Mouse (Mus musculus) heart, adult 9 months (tissue): ENCODE results near the gene Tmem69.

Experiments used
- DNase-seq, 2 experiments: peaks; one replicate each; pipeline ENCODE4 v3.0.0; 2022; ENCODE audit warnings: low spot score in 2 of 2

Gene Tmem69

DNA sequence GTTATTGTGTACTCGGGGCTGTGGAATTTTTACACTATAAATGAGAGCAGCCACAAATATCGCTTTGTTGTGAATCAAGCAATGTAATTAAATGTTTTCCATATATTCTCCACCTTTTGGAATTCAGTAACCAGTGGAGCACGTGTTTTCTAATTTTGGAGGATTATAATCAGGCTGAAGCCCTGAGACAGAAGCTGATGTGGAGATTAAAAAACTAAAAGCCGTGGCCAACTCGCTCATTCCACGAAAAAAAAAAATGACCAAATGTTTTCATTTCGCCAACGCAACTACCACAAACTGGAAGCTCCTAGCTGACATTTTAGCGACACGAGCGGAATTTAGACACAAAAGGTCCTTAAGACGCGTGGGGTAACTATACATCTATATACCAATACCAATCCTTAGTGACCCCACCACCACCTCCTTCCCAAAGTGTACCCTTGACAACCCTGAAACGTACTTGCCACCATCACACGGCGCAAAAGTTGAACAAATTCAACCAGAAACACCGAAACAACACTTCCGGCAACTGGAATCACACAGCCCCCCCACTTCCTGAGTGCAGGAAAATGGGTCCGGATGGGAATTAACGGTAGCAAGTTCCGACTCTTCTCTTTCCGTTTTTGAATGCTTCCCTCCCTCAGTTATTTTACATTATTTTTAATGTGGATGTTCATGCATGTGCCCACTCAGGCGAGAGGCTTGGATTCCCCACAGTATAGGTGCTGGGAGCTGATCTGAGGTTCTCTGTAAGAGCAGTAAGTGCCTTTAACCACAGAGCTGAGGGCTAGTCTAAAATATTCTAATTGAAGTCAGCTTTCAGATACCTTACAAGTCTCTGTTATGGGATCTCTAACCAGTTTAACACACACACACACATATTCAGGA is at the start of gene Tmem69:
Gene Tmem69 (minus strand): TSS at position 524 of the 888 bp plus-strand sequence.
- peak; percentile 58 to 78 for DNase-seq

DNA sequence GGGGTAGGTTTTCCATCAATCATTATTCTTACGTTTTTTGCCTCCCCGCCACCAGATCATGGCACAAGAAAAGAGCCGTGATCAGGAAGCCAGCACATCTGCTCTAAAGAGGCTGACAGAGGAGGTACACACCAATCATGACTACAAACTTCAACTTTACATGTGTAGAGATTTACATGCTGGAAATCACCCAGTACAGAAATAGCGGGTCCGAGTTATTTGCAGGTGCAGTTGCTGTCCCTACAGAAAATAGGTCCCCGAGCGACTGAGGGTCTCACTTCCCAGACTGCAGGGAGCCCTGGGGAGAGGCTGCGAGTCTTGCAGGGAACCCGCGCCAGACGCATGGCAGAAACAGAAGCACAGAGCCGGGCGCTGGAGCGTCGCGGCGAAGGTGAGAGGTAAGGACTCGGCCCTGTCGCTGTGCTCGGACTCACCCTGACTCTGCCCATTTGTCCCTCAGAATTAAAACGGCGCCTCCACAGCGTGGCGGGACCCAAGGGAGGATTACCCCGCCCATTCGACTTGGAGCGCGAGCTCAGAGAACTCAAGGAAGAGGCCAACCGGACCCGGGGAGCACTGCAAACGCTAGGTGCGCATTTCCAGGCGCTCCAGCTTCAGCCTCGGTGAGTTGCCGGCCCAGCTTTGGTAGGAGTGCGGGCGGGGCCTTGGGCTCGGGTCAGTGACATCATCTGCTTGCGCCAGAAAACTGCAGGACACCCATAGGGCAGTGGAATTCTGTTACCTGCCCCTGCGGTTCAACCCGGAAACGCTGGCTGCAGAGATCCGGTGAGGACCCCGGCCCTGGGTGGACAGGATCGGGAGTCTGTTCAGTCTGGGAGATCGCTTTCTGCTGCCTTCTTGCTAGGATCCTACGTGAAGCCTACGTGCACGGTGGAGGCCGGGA is 41.5 kb upstream of the Tmem69 start:
- peak; percentile 89 for DNase-seq

DNA sequence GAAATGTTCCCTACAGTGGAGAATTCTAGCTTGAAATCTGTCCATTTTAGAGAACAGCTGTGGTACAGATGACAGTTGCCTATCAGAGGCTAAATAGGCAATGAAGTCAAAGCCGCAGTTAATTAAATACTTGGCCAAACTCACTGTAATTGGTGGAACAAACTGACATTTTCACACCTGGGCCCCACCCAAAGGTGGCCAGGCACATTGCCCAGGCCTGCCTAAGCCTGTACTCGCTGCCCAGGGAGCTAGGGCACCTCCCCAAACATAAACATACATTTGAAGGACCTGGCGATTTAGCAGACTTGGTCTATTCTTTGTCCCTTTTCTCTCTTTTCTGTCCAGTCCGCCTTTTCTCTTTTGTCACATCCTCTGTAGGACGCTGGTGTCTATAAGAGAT is 40.6 kb upstream of the Tmem69 start, which contains the start of gene Ccdc17:
Gene Ccdc17 (plus strand): TSS at position 276 of the 400 bp plus-strand sequence.
- DNase-seq: no peak

DNA sequence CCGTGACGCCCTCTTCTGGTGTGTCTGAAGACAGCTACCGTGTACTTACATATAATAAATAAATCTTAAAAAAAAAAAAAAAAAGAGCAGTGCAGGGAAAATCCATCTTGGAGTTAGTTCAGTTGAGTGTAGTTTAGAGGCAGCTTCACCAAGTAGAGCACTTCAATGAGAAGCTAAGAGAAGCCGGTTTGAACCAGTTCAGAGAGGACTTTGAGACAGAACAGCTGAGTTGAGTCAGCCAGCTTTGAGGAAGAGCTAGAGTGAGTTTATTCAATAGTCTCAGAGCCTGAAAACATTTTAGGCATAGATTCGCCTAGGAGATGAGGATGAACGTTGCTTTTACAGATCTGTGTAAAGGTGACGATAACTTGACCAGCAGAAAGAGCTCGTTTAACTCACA is 40.1 kb upstream of the Tmem69 start:
- DNase-seq: no peak

DNA sequence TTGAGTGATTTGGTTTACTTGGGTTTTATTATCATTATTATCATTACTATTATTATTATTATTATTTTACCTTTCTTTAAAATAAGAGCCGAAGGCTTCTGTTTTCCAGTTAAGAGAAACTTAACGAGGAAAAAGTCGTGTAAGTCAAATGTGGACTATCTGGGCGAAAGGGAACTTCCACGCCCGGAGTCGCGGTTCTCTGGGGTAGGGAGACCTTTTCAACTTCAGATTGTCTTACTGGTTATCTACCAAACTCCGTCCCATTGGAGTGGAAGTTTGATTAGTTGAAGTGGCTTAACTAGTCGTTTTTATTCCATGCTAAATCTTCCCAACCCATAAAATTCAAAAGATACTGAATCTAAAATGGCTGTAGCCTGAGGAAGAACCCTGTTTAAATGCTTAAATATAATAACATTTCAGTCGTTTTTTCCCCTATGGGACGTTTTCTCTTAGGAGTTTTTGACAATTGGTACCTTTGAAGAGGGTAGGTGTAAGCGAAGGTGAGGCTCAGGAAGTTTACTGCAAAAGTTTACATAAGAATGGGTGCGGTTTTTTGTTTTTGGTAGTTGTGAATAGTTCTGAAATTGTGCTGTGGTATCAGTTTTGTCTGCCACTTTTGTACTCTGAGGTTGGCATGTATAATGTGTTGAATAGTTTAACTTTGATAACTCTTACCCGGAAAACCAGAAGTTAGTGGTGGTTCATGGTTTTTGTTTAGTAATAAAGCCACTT is 2.6 kb upstream of the Tmem69 start:
- no peak for DNase-seq

DNA sequence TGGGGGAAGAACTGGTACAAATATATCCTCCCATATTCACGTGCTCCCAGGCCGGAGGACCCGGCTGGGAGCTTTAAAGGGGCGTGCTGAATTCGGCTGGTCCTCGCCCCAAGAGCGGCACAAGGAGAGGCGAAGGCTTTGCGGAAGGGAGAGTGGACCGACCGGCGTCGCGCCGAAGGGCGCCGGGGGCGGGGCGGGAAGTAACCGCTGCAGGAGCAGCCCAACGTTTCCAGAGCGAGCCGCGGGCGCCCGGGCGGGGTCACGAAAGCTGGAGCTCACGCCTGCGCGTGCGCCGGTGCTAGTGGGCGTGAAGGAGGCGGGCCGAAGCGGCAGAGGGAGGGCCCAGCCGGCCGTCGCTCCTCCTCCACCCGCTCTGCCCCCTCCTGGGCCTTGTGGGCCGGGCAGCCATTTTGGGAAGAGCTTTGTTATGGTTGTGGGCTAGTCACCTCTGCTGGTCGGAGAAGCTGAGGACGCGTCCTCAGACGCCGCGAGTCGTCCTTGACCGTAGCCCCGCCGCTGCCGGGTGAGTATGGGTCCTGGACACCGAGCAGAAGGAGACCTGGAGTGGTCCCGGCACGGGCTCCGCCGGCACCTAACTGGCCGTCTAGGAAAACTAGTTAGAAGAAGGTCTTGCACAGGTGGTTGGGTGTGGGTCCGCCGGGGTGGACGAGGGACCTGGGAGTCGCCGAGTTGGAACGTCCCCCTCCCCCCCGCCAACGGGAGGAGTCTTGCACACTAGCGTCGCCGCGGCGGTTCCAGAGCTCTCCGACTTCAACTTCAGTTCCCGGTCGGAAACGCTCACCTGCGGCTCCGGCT is 1.8 kb upstream of the Tmem69 start, which contains the start of gene Gpbp1l1:
Gene Gpbp1l1 (plus strand): TSS at position 353 of the 816 bp plus-strand sequence.
- DNase-seq: peak; percentile 96 to 97

DNA sequence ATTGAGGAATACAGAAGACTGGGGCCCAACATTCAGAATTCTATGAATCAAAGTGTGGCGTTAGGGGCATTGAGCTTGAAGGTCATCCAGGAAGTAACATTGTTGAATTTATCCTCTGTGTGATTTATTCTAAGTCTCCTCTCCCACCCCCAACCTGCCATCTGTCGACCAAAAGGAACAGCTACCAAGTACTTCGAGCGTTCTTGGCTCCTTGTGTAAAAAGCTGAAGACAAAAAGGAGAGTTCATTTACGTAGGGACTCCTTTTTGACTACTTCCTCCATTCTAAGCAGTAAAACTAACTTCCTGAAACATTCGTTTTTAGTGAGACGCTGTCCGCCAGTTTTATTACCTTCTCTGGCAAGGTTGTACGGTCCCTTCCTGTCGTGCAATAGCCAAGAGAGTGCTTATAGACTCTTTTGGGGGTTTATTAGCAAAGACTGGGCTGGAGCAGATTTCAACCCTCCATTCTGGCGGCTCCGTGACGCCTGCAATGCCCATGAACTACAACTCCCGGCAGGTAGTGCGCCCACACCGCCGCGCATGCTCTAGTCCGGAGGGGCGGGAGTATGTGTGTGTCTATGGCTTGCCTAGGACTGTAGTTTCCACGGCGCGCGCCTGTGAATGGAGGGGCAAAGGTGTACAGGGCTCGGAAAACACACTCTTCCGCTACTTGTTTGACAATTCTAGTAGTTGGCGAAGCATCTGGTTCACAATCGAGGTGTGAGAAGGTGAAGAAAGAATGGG is 997 bp upstream of the Tmem69 start:
- DNase-seq: peak; percentile 93 to 94

DNA sequence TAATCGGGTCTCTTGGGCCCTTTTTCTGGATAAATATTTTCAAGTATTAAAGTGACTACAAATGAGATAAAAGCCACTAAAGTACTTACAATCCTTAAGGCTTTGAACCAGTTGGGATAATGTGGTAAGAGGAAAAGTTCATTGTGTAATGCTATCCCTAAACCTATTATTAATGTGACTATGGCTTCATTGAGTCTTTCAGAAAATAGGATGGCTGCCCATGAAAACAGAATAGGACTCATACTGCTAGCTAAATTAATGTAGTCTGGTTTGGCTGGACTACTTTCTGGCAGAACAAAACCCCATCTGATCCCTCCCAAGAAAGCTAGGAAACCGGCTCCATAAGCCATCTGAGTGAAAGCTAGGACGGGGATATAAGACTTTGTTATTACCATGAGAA is 2.7 kb downstream of the Tmem69 start:
- DNase-seq: no peak

DNA sequence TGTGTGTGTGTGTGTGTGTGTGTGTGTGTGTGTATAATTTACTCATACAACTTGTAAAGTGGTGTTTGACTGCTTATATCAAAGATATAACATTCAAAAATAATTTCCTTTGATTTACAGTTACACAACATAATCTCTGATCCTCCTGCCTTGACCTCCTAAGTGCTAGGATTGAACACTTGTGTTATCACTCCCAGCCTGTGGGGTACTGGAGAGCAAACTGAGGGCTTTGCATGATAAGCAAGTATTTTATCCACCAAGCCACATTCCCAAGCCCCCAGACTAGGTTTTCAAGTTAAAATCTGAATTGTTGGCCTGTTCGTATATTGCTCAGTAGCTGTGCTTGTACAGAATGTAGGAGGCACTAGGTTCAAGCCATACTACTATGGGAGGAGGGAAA is 5.3 kb downstream of the Tmem69 start:
- DNase-seq: no peak

DNA sequence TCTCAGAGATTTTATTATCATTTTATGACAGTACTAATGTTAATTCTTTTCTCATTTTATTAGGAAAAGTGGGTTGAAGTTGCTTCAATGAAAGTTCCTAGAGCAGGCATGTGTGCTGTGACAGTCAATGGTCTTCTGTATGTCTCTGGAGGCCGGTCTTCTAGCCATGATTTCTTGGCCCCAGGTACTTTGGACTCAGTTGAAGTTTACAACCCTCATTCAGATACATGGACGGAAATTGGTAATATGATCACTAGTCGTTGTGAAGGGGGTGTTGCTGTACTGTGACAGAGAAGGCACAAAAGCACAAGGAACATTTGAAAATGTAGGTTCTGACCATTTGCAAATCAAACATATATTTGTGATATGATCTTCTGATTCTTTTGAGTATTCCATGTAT is 18.0 kb downstream of the Tmem69 start:
- DNase-seq: no peak

DNA sequence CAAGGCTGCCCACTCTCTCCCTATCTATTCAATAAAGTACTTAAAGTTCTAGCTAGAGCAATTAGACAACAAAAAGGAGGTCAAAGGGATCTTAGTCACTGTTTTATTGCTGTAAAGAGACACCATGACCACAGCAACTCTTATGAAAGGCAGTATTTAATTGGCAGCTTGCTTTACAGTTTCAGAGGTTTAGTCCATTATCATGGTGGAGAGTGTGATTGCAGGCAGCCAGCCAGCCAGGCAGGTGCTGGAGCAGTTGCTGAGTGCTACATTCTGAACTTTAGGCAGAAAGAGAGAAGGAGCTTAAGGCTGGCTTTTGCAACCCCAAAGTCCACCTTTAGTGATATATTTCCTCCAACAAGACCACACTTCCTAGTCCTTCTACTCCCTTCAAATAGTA is 19.4 kb downstream of the Tmem69 start:
- DNase-seq: no peak

DNA sequence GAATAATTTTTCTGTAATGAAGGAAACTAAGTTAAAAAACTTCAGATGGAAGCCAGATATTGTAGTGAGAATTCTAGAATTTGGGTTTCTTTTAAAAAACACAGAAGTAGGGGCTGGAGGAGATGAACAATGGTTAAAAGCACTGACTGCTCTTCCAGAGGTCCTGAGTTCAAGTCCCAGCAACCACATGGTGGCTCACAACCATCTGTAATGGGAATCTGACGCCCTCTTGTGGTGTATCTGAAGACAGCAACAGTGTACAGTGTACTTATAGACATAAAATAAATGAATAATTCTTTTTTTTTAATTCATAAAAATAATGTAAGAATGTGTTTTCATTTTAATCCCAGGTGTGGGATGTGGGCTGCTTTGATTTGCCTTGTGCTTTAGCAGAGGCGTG is 24.6 kb downstream of the Tmem69 start:
- no peak for DNase-seq

DNA sequence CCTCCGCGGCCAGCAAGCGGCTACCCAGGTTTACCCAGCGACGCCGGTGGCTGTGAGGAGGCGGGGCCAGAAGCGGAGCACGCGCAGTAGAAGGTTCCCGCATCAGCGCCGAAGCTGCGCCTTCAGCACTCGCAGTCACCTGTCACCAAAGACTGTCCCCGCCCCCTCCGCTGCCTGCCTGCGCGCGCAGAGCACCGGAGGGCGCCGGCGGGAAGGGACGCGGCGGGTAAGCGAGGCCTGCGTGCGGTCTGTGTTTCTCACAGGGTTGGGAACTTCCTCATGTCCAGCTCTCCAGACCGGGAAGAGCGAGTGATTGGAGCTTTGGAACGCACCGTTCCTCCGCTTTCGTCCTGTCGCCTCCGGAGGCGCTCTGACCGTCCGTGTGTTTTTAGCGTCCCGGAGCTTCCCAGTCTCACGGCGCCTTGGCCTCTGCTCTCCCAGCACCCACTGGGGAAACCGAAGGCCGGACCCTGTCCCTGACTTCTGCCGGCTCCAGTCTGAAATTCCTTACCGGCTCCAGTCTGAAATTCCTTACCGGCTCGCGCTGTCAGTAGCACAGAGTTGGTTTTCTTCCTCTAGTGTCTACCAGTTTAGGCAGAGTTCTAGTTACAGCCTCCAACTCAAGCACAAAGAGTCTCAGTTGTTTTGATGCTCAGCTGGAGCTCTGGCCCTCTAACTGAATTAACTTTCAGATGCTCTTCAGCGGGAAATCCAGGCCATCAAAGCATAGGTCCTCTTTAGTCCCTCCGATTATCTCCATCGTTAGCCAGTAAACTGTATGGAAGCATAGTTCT is 48.1 kb downstream of the Tmem69 start, which contains the start of gene Ipp:
Gene Ipp (plus strand): TSS at position 125 of the 794 bp plus-strand sequence.
- DNase-seq: peak; percentile 94

DNA sequence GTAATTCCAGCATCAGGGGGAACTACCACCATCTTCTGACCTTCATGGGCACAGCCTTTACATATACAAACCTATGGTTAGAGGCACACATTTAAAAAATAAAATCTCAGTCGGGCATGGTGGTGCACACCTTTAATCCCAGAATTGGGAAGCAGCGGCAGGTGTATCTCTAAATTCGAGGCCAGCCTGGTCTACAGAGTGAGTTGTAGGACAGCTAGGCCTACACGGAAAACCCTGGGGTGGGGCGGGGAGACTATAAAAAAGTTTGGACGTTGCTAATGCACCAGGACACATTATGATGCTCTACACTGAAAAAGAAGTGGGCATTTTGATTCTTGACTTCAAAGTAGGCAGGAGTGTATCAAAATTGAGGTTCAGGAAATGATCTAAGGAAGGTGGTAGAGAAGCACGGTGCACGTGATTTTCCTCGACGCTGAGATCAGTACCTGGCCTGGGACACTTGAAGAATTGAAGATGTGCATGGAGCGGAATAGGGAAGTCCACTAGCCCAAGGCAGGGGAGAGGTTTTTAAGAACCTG is 48.8 kb downstream of the Tmem69 start:
- peak in 1 of 2 experiments; percentile 1 for DNase-seq
